Mouse (Mus musculus): ENCODE data around the gene Gm29427. TPM values are rescaled to one million over a fixed set of nuclear protein-coding genes. Genes with fewer than 3 reads are reported as not detected.
A peak's percentile ranks its signal among the peaks of the same experiment; 100 is the strongest.

The Gm29427 gene
- total RNA-seq (2021): not detected
- long read RNA-seq, experiment 1: 0 reads
- long read RNA-seq, experiment 2: 0 reads

DNA sequence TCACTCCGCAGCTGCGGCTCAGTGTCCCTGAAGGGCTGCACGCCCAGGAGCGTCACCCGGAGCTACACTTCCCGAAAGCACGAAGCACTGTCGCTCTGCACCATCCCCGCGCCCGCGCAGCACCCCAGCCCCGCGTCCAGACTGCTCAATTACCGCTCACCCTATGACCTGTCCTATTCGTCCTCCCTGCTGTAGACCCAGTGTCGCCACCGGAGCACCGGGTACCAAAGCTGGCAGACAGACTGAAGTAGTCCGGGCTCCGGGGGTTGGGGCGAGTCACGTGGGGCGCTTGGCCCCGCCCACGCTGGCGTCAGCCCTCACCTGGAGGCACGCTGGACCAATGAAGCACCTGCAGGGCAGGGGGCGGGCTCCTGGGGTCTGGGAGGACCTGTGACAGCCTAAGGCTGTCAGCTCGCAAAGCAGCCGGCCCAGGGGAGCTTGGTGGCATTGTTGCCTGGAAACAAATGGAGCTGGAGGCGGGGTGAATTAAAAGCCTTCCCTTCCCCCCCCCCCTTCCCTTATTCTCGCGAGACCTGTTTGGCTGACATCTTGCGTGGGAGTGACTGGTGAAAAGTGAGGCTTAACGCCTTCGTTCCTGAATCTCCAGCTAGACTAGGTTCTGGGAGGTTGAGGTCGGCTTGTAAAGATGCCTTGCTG lies at the start of gene Gm29427:
Gene Gm29427, minus strand, starts transcription at position 239 of the 657 bp plus-strand sequence.
- DNase-seq (ENCODE audit: low spot score in 2 of 2): peak; percentile 88 to 95

DNA sequence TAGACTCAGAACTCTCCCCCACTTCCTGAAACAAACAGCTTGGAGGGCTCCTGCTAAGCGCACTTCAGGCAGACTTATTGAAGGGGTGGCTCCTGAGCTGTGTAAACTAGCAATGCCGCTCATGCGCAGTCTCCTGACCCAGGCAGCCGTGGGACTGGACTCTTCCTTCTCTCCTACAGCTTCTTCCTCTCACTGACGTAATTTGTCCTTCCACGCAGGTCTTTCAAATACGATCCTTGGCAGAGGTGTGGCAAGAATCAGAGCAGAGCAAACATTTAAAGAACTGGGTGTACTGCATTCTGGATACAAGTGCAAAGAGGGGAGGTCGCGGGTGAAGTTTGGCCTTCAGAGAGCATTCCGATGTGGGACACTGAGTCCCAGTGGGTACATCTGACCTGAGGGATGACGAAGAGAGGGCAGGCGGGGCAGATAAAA lies 48.4 kb upstream of the Gm29427 start:
- DNase-seq (ENCODE audit: low spot score in 2 of 2): no peak

DNA sequence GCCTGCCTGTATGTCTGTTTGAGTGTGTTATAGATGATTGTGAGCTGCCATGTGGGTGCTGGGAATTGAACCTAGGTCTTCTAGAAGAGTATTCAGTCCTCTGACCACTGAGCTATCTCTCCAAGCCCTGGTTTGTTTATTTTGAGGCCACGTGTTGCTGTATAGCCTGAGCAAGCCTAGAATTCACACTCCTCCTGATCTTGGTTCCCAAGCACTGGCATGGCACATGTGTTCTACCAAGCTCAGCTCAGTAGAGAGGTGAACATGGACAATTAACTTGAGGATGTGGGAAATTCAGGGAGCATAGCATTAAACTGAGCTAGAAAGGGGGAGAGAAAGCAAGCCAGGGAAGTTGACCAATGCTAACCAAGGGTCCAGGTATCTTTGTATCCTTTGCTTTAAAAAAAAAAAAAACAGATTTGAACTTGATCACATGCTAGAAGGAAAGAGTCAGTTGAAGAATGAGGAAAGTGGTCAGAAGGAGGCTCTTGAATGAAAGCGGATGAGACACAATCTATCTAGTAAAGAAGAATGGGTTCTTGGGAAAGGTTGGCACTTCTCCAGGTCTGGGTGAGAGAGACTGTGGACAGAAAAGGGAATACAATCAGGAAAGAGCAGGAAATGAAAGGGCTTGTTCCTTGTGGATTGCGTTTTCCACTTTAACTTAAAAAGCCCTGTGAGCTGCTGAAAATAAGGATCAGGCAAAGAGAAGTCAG lies 46.6 kb upstream of the Gm29427 start:
- DNase-seq (ENCODE audit: low spot score in 2 of 2): no peak

DNA sequence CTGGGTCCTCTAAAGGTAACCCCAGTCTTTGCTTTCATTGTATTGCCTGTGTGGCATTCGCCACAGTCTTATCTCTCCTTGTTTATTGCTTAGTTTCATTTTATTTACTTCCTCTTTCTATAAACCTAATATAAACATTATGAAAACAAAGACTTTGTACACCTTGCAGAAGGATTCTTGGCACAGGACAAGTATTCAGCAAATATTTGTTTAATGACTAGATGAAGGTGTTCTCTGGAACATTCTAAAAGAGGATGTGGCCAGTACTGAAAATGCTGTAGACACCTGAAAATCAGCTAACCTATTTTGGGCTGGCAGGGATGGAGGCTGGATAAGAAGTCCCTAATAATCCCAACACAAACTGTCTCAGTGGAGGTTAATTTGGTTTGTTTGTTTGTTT lies 46.0 kb upstream of the Gm29427 start:
- no peak for DNase-seq (ENCODE audit: low spot score in 2 of 2)

DNA sequence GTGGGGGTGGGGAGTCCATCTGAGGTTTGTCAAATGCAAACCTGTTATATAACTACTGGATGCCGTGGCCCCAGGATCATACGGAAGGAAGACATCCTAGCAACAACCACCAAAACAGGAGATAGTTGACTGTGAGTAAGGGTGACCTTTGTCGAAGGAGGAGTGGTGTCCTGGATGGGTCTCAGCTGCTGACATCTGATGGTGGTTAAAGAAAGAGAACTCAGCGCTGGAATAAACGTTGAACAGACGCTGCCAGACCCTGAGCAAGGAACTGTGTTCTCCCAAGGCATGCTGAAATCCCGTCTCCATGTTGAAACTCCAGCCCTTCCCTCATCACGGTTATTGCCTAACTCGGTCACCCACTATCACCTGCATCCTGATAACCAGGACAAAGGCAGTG lies 44.1 kb upstream of the Gm29427 start:
- no peak for DNase-seq (ENCODE audit: low spot score in 2 of 2)

DNA sequence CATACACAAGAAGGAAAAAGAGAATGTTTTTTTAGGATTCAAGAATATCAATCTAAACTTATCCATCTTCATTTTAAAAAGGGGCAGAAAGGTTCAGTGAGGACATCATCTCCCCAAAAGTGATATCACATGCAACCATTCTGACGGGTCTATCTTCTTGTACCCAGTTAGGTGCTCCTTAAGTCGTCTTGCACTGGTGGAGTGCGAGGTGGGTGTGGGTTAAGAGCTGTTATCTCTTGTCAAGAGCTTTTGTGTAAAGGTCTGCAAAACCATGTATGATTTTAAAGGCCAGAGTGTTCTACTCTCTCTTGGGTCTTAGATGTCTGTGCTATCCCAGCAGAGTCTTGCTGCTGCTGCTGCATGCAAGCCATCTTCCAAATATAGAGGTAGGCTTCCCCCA lies 31.2 kb upstream of the Gm29427 start:
- no peak for DNase-seq (ENCODE audit: low spot score in 2 of 2)

DNA sequence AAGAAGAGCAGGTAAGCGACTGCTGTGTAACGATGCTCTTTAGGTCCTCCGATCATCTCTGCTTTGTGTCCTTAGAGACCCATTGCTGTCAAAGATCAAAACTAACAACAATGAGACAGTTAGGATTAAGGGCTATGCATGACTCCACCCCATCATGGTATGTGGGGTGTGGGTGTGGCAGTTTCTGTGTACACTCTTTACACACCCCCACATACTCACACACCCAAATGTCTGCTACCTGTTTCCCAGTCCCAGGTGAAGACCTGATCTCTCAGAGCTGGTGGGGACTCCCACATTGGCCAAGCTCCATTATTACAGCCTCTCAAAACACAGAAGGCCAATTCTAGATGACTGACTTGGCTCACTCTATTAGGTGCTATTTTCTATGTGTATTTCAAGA lies 30.0 kb upstream of the Gm29427 start:
- no peak for DNase-seq (ENCODE audit: low spot score in 2 of 2)

DNA sequence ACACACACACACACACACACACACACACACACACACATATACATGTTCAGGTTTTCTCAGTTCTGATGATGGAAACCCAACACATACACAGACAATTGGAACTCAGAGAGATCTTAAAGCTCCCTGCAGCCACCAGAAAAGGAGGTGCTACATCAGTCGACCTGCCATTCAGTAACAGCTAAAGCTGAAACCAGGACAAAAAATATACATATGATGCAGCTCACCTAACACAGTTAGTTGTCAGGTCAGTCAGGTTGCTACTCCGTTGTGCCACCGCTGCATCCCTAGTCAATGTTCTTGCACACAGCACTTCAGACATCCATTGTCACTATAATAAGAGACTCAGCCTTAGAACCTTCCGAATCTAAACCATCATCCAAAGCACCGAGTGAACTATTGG lies 29.4 kb upstream of the Gm29427 start:
- DNase-seq (ENCODE audit: low spot score in 2 of 2): no peak

DNA sequence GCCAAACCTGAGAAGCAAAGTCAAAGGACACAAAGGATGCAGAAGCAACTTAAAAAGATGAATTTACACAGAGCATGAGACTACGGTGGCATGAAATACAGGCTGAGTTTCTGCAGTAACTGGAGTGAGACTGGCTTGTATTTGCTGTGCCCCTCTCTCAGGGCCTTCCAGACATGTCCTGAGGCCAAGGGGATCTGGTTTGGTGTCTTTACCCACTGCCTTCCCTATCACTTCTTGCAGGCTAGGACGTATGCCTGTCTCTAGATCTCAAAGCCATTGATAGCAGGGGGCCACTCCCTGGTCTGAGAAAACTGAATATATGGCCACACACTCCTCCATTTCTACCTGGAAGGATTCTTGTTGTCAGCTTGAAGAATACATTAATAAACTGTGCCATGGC lies 28.6 kb upstream of the Gm29427 start:
- DNase-seq (ENCODE audit: low spot score in 2 of 2): no peak

DNA sequence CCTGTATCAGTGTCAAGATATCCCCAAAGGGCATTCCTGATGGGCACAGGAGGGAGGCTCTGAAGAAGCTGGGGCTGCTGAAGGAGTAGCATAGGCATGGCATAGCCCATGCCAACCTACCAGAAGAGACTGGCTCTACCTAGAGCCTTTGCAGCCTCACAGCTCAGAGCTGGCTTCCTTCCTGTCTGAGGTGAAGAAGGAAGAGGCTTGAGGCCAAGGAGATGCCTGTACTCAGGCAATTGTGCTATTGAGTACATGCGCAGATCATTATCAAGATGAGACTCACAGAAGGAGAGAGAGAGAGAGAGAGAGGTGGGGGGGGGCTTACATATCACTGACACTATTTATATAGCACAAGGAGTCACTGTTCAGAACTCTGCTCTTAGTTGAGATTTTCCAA lies 28.2 kb upstream of the Gm29427 start:
- no peak for DNase-seq (ENCODE audit: low spot score in 2 of 2)

DNA sequence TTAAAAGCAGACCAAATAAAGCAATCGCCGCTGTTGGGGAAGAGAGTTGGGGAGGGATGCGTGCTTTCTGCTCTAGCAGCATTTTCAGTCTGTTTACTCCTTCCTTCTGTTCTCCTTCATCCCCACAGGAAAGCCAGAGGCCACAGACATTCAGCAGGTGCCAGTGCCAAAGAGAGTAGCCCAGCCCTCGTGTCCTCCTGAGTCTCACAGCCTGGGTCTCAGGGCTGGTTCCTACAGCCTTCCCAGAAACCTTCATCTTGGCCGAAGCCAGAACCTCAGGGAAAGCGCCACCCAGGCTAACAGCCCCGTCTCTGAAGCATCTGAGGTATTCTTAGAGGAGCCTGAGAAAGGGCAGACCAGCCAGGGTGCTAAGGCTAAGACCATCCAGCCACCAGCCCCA lies 26.6 kb upstream of the Gm29427 start:
- DNase-seq (ENCODE audit: low spot score in 2 of 2): no peak

DNA sequence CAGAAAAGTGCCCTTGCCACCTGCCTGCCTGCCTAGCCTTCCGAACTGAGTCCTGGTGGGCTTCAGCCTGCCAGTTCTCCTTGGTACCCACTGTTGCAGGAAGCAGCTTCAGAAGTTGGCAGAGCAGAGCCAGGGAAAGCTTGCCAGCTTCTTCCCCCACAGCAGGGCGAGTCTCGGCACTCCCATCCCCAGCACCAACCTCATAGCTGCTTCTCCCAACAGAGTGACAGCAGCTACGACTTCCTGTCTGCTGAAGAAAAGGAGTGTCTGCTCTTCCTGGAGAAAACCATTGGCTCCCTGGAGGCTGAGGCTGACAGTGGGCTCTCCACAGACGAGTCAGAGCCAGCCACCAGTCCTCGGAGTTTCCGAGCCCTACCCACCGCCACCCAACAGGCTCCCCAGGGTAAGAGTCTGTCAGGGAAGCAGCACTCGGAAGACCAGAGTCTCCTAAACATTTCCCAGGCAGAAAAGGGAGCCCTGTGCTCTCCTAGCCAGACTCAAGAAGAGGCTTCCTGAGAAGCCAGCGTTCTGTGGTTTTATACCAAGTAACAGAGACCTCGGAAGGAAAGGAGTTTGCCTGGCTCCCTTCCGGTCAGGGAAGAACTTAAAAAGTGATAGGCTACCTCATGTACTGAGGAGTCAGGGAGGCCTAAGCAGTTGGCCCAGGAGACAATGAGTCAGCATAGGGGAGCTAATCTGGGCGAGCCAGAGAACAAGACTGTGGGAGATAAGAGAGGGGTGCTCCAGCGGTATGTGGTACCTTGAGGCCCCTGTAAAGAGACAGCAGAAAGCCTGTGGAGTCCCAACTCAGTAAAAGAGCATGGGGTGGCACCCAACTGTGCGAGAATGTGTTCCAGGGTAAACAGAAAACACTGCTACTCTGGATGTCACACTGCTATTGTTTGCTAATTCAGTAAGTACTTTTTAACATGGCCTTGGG lies 25.5 kb upstream of the Gm29427 start:
- peak; percentile 52 to 53 for DNase-seq (ENCODE audit: low spot score in 2 of 2)

DNA sequence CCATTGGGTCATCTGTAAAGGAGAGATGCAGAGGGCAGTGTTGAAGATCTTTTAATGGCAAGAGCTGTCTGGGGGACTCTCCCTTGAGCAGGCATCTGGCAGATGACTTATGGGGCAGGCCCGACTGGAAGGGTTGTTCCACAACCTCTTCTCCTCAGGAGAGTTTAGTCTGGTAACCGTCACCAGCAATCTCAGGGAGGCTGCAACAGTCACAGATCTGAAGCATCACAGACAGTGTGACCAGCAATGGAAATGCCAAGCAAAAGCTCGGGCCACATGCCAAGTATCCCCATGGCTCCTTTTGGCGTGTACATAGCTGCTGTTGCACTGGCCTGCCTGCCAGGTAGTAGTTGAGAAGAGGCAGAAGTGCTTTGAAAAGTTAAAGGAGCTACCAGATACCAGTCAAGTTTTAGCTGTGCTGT lies 24.6 kb upstream of the Gm29427 start:
- peak in 1 of 2 experiments; percentile 27 for DNase-seq (ENCODE audit: low spot score in 2 of 2)

DNA sequence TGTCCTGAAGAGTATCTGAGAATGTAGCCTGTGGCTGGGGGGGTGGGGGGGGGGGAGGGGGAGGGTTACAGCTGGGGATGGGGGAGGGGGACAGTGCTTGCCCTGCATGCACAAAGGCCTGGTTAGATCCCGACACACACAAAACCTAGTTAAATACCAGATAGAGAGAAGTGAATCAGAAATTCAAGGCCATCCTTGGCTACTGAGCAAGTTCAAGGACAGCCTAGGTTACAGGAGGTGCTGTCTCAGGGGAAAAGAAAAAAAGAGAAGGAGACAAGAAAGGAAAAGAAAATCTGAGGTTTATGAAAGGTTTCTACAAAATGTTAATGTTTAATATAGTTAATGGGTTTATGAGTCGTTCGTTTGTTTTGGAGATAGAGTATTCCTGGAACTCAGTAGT lies 24.0 kb upstream of the Gm29427 start:
- no peak for DNase-seq (ENCODE audit: low spot score in 2 of 2)

DNA sequence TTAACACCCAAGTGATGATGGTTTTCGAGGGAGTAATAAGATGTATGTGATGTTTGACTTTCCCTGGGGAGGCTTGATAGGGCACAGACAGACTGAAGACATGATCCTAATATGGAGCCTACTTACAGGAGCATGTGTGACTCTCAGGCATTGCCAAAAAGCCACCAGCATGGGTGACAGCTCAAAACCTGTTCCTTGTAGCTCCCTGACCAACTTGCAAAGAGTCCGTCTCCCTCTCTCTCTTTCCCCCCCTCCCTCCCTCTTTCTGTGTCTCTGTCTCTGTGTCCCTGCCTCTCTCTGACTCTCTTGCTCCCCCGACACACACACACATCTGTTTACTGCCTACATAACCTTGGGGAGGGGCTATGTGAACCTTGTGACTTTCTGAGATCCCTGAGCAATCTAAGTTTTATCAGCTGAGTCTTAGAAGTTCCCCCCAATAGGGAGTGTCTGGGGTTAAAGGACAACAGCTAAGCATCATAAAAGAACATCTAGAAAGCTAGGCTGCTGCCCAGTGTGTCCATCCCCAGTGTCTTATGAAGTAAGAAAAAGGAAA lies 23.0 kb upstream of the Gm29427 start:
- DNase-seq (ENCODE audit: low spot score in 2 of 2): no peak

DNA sequence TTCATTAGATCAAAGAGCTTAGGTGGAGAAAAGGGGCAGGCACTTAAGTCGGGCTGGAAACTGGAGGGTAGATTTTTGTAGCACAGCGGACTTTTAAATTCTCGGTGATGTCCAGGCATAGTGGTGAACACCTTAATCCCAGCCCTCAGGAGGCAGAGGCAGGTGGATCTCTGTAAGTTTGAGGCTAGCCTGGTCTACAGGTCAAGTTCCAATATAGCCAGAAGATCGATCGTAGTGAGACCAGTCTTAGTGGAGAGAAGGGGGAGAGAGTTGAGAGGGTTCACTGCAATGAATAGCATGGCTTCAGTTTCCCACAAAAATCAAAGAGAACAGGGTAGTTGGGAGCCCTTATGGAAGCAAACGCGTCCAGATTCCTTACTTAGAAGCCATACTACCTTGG lies 22.3 kb upstream of the Gm29427 start:
- no peak for DNase-seq (ENCODE audit: low spot score in 2 of 2)

DNA sequence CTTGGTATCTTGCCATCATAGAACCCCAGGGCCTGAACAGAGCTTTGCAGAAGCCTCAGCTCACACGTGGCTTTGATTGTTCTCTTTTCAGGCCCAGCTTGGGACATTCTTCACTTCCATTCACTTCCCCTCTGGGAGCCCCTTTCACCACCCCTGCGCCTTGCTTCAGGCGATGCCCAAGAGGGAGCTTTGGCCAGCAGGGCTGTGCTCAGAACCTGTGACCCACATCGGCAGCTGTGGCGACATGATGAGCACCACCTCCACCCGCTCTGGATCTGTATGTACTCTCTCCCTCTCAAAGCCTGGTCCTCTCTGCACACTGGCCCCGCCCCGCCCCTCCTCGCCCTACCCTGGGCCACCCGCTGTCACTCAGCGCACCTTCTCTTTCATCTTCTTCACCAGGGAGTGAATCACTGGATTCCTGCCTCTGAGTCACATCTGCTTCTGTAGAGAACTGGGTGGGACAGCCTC lies 21.8 kb upstream of the Gm29427 start:
- no peak for DNase-seq (ENCODE audit: low spot score in 2 of 2)

DNA sequence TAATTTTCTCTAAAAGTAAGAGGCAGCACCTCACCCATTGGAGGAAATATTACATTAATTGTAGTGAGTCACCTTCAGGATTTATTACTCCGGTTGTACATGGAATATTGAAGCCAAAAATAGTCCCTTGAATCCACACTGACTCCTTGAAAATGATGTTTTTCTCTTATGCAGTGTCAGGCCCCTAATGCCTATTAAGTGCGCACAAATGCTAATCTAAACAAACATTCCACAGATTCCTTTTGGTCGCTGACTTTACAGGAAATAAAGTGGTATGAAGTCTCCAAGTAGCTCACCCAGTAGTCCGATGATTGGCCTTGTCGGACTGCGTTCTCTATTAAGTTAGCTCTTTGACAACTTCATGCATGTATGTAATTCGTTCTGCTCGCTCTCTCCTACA lies 19.3 kb upstream of the Gm29427 start:
- DNase-seq (ENCODE audit: low spot score in 2 of 2): no peak

DNA sequence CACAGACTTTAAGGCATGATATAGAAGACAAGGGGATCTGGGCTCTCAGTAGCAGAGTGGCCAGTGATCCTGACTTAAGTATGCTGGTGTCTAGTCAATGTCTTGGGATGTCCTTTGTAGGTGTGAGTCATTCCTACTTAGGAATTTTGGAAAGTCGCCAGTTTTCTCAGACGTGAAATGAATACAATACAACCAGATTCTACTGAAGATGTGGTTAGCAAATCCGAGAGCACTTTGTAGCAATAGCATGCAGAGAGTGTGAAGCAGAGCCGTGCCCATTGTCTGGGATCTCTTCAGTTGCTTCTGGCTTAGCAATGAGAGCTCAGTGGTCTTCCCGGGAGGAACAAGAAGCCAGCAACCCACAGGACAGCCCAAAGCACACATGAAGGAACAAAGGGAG lies 18.9 kb upstream of the Gm29427 start:
- no peak for DNase-seq (ENCODE audit: low spot score in 2 of 2)

DNA sequence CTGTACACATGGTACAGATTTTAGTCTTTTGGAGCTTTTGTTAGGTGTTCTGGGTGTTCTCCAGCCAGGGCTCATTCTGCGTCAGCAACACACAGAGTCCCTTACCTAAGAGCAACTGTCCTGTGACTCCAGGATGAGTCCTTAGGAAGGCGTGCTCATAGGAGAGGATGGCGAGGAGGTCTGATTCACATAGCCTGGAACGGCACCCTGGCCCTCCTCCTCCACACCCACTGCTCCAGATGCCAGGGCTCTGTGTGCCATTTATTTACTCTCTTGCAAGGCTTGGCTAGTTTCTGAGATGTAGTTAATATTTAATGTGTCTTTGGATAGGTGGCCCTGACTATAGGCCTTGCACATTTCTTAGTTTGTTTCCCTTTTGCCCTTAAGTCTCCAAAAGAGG lies 18.1 kb upstream of the Gm29427 start:
- peak in 1 of 2 experiments; percentile 34 for DNase-seq (ENCODE audit: low spot score in 2 of 2)

All from left cerebral cortex, adult 18-20 months (tissue).